Mouse (Mus musculus) limb, embryonic 10.5 days (tissue): ENCODE measurements around the gene Dnah8. TPM values are rescaled to one million over a fixed set of nuclear protein-coding genes. Genes with fewer than 3 reads are reported as not detected.

ENCODE experiments used
- polyA plus RNA-seq: library from polyadenylated mRNA; unstranded; fragments of >200 nt; fragmentation: Nextera tagmentation; extraction: Ambion mirVana; gene quantifications from 2 replicates; pipeline ENCODE4 v1.2.1, GENCODE M21; 2016

The Dnah8 gene
- polyA plus RNA-seq, 1 experiment from 2014 or later, result 0.51 TPM

Other genes with a start within 250 kb of the Dnah8 start
- 40.5 and 57.5 TPM in 2 replicates for gene Btbd9, start 47.9 kb upstream of the Dnah8 start, polyA plus RNA-seq
- gene Glo1, start 2.5 kb downstream of the Dnah8 start, polyA plus RNA-seq, result 202 and 206 TPM in 2 replicates